Mouse (Mus musculus) spleen, postnatal 36 days (tissue): Measurements from ENCODE around the gene 4930562C15Rik.
"Not testable (repeated sequence)": the region's sequence is repeated elsewhere in the genome, so short reads cannot be mapped to it uniquely, and the experiment has no call there.

ENCODE experiments used
- DNase-seq, 2 experiments: peaks; one replicate each; pipeline ENCODE4 v3.0.0; 2022; ENCODE audit warnings: low spot score in 2 of 2, mixed read lengths in 1 of 2

Gene 4930562C15Rik

GRCm38 (mm10) chr16:4835191-4835590 lies at the start of gene 4930562C15Rik:
Gene 4930562C15Rik (plus strand): TSS chr16:4835416.
- DNase-seq, result no peak

DNA sequence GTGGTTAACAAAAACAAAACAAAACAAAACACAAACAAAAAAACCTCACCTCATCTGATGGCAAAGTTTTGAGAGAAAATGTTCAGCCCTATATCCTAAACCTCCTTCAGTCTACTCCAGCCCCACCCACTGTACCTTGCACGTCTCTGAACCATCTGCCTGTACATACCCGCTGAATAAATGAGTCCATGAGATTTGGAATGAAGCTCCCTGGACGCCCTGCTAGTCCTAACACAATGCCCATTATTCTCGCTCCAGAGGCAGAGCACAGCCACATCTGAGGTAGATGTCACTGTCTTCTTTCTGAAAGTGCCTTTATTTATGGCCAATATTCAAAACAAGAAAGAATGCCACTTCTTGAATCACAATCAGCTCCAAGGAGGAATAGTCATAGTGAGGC lies 49.5 kb upstream of the 4930562C15Rik start:
- no peak for DNase-seq

DNA sequence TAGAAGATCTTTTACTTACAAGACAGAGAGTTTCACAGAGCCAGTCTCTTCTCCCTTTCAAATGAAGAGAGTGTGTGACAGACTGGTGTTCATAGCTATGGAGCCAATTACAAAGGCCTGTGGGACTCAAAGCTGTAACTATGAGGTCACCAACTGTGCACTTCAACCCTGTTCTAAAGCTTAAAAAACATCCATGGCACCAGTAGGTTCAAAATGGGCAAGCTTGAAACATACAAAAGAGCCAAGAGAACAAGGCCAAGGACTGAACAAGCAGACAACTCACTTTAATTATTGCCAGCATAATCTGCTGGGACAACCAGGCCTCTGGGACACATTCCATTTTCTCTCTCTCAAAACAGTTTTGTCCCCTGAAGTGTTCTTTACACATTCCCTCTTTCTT lies 47.0 kb upstream of the 4930562C15Rik start:
- no peak for DNase-seq

DNA sequence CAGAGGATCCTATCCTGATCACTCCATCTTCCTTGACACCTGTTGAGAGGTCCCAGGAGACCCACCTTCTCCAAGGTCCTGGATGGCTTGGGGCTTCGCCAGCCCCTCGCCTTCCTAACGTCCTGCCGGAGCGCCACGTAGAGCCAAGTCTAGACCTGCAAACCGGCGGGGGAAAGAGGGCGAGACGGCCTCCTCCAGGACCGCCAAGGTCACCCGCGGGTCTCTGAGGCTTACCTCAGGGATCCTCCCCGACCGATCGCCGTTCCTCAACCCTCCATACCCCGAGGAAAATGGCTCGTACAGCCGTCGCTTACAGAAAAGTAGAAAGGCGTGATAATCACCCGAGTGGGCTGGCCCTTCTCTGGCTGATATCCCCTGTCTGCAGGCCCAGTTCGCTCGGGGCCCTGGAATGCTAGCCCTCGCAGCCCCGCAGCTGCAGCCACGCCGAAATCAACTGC lies 45.9 kb upstream of the 4930562C15Rik start:
- DNase-seq, result peak in 1 of 2 experiments; percentile 14

DNA sequence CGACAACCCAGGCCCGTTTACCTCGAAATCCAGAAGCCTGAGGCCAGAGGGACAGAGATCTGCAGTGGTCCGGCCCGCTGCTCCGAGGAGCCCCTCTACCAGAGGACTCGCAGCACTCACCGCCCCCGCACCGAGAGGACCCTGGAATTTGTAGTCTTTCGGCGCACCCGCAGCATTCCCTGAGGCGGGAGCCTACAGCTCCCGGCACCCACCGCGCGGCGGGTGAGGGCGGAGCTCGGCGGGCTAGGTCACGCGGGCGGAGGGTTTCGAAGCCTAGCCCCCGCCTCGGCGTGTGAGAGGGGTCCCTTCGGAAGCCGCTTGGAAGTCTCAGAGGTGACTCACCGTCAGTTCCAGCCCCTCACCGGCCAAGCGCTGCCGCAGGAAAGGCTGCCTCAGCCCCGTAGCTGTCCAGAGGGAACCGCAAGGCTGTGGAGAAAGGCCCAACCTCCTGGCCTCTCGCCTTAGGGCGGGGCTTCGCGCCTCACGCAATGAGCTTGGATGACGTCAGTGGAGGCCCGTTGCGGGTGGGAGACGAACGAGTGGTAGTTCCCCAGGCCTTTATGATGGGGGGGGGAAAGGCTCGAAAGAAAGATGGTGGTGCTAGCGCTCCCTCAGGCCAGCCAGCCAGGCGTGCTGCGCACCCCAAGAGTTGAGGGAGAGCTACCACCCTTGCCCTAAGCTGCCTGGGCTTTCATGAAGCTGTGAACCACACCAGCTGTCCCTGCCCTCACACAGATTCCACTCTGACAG lies 45.2 kb upstream of the 4930562C15Rik start, which contains the start of gene Cdip1:
Cdip1 (minus strand) TSS at position 483 of the 750 bp plus-strand sequence.
- peak; percentile 90 to 93 for DNase-seq

GRCm38 (mm10) chr16:4791332-4791731 lies 43.9 kb upstream of the 4930562C15Rik start:
- DNase-seq, result no peak

DNA sequence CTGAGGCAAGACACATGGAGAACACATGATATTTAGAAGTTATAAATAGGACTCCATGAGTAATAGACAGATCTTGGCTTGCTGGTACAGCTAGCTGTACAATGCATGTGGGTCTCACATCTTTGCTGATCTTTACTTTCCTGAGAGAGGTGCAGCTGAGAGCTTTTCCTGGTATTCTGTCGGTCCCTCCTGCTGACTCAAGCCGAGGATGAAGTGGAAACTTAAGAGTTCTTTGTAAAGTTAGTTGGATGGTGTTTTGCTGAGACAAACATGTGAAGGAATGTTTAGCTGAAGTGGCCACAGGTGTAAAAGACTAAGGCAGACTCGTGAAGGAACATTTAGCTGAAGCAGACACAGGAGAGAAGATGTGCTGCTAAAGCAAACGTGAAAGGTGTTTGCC lies 38.6 kb upstream of the 4930562C15Rik start:
- DNase-seq, result no peak

GRCm38 (mm10) chr16:4818349-4818748 lies 16.9 kb upstream of the 4930562C15Rik start:
- no peak for DNase-seq

- DNase-seq, result not testable (repeated sequence)
Observed at GRCm38 (mm10) chr16:4824466-4824865, 10.8 kb upstream of the 4930562C15Rik start.

DNA sequence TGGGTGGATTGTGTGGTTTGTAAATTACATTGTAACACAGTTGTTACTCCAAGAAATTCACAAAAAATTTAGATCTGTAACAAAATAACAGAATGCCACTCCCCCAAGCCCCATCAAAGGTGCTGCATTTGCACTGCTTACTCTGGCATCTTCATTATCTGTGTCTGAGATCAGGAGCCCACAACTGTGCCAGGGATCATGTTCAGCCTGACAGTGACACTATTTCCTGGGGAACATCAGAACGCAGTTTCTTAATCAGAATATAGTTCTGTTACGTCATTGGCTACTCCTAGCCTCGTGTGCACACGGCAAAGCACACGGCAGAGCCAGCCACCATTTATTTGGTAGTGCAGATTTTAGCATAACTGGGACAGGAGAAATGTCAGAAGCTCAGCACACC lies 7.6 kb upstream of the 4930562C15Rik start:
- no peak for DNase-seq

DNA sequence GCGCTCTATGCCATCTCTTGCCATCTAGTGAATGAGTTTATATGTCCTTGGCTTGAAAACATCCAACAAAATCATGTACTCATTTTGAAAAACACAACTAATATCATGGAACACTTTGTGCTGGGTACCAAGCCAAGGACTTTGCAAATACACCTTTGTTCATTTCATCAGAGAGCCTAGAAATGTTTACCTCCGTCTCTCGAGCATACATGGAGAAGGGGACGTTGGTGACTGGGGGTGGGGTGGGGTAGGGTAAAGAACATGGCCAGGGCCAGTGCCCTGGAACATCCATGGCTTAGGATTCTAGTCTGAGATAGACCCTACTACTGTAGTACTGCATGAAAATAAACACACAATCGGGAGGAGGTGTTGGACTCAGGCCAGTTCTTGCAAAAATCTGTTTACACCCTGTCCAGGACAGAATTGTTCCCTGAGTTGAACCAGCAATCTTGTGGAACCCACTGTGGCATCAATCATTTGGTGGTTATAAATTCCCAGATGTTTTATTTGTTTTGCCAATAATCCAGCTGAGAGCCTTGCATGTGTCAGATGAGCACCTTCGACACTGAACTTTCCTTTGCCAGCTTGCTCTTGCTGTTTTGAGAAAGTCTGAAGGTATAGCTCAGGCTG lies 5.8 kb upstream of the 4930562C15Rik start:
- DNase-seq, result no peak

- DNase-seq, result no peak
Observed at GRCm38 (mm10) chr16:4831650-4832419, 3.4 kb upstream of the 4930562C15Rik start.

GRCm38 (mm10) chr16:4833858-4834257 lies 1.4 kb upstream of the 4930562C15Rik start:
- DNase-seq, result no peak

GRCm38 (mm10) chr16:4837631-4838030 lies 2.4 kb downstream of the 4930562C15Rik start:
- DNase-seq, result no peak

DNA sequence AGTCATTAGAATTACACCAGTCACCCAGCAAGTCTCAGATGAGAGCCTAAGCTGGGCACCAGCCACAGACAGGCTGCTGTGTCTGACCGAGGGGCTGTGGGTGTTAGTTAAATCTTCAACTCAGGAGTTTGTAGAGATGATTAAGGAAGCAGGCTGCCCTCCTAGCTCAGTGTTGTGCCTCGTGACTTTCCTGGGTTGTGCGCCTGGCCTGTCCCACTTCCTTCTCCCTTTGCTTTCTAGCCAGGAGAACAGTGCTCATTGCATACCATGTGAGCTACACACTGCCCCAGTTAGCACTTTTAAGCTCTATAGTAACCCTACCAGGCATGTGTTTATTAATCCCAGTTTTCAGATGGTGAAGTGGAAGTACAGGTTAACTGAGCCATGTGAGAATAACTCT lies 4.3 kb downstream of the 4930562C15Rik start:
- no peak for DNase-seq

GRCm38 (mm10) chr16:4840231-4840630 lies 5.0 kb downstream of the 4930562C15Rik start:
- DNase-seq, result no peak

- peak; percentile 78 to 84 for DNase-seq
Observed at GRCm38 (mm10) chr16:4847041-4847440, 11.8 kb downstream of the 4930562C15Rik start.

- no peak for DNase-seq
Observed at GRCm38 (mm10) chr16:4848090-4848489, 12.9 kb downstream of the 4930562C15Rik start.

- no peak for DNase-seq
Observed at GRCm38 (mm10) chr16:4850361-4850760, 15.1 kb downstream of the 4930562C15Rik start.

- DNase-seq, result no peak
Observed at GRCm38 (mm10) chr16:4850938-4851628, 15.9 kb downstream of the 4930562C15Rik start.

DNA sequence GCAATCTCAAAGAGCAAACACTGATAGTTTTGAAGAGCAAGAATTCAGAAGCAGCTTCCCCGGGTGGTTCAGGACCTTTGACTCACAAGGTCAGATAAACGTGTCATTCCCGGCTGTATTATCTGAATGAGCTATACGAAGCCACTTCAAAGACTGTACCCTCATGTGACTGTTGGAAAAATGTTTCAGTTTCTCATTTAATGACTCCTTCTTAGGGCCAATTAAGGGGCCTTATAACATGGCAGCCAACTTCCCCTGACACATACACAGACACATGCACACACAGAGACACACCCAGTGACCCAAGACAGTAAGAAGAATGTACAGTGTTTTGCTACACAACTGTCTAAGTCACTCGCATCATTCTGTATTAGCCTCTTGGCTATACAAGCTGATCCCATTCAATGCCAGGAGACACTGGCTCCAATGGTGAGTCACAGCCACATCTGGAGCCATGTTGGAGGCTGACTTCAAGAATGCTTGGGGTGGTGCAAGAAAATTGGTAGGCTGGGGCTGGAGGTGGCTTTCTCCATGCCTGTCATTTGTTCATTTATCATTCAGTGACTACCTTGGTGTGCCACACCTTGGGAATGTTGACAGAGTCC lies 19.9 kb downstream of the 4930562C15Rik start:
- no peak for DNase-seq
